Mouse (Mus musculus) 416B (cell line): ENCODE measurements around the gene Ndp.
A peak's percentile ranks its signal among the peaks of the same experiment; 100 is the strongest.

ENCODE experiments used
- DNase-seq: peaks from one replicate; pipeline ENCODE4 v3.0.0; 2011; ENCODE audit warnings: low read depth

Gene Ndp

GRCm38 (mm10) chrX:16911241-16911873 is at the start of gene Ndp:
Gene Ndp, minus strand, starts transcription at chrX:16911774.
- no peak for DNase-seq

- DNase-seq = peak; percentile 73
These were observed 43.2 kb upstream of the Ndp start for GRCm38 (mm10) chrX:16954767-16955166.

GRCm38 (mm10) chrX:16918006-16918405 is 6.4 kb upstream of the Ndp start:
- DNase-seq = no peak

DNA sequence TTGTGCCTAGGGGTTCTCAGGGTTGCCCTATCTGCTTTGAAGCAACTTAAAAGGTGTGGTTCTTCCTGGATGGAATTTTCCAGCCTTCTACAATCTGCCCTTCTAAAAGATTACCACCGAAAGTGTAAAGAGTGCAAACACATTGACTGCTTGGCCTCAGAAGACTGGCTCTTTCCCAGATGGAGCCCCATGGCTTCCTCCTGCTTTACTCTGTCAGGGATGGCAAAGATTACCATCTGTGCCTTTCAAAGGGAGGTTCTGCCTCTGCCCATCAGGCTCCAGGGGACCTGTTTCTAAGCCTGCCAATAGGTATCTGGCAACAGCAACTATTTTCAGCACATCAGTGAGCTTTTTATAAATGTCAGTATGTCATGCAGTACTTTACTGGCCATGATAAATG is 1.5 kb upstream of the Ndp start:
- DNase-seq = no peak

DNA sequence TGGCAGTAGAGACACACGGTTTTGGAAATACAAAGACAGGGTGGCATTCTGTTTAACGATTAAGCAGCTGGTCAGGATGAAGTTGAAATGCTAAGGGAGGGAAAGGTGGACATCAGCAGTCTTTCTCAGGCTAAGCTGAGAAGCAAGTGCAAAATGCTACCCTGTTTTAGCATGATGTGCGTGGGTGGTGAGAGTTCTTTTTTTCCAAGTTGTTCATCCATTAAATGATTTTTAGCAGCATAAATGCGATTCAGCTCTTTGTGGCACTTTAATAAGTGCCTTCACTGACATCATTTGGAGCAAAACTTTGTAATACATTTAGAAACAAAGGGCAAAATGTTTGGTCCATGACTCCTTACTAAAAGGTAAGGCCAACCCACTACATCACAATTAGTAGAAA is 337 bp upstream of the Ndp start:
- DNase-seq = no peak

- no peak for DNase-seq
These were observed 1.1 kb downstream of the Ndp start for GRCm38 (mm10) chrX:16910211-16911095.

DNA sequence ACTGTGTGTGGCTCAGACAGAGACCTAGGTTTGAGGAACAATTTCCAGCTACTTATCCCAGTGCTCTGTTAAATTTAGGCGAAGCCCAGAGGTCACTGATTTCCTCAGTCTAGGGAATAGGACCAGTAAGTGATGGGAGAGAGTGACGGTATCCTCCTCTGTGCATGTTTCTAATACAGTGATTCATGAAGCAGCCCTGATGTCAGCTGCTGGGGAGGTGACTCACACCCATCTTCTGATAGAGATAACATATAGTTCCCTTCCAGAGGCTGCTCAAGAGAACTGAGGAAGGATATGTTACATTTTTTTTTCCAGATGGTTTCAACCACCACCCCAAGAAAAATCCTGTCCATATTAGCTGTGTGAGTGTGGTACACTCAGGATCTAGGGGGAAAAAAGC is 2.9 kb downstream of the Ndp start:
- DNase-seq = peak; percentile 6

DNA sequence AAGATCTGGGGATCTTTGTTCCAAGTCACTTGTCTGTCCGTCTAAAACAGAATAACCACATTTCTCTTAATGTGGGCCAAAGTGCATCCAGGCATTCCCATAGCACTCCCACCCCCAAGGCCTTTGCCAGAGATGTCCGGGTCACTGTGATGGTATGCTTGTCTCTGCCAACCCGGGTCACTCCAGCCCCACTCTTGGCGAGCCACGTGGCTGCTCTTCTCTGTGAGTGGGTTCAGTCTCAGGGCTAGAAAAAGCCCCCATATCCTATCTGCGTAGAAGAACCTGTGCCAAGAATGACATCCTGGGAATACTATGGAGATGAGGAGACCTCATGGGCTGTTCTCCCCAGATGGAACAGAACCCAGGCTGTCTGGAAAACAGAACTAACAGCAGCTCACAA is 4.0 kb downstream of the Ndp start:
- DNase-seq = no peak

DNA sequence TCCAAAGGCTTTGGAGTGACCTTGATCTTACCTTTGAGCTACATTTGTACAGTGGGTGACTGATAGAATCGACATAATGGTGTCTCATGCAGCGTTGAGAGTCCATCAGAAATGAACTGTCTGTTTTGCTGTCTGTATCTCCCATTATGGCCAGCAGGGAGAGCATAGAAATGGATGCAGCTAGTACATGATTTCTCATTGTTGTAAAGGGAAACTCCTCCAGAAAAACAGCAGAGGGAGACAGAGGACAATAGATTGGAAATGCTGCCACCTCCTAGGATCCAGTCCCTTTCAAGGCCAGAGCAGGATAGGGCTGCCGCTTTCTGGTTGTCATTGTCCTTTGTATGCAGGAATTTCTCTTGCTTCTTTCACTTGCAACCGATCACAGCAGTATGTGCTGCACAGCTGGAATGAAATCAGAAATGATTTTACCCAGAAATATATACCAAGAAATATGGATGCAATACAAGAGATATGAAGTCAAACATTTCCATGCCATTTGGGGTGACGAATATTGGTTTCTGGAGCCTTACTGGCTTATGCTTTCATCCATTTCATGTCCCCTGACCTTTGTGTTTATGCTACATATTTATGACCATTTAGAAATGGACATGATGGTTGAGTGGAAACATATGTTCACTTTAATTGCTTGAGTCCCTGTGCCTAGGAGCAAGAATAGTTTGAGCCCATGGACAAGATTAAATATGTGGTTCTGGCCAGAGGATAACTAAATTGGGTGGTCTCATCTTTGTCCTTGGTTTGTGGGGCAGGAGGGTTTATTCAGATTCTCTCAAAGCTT is 17.0 kb downstream of the Ndp start:
- DNase-seq = peak; percentile 67

- no peak for DNase-seq
These were observed 43.8 kb downstream of the Ndp start for GRCm38 (mm10) chrX:16867640-16868314.

- DNase-seq = peak; percentile 26
These were observed 51.3 kb downstream of the Ndp start for GRCm38 (mm10) chrX:16860244-16860643.

GRCm38 (mm10) chrX:16846034-16846433 is 65.5 kb downstream of the Ndp start:
- DNase-seq = no peak

GRCm38 (mm10) chrX:16841443-16841842 is 70.1 kb downstream of the Ndp start:
- DNase-seq = no peak

- no peak for DNase-seq
These were observed 74.3 kb downstream of the Ndp start for GRCm38 (mm10) chrX:16837293-16837692.

DNA sequence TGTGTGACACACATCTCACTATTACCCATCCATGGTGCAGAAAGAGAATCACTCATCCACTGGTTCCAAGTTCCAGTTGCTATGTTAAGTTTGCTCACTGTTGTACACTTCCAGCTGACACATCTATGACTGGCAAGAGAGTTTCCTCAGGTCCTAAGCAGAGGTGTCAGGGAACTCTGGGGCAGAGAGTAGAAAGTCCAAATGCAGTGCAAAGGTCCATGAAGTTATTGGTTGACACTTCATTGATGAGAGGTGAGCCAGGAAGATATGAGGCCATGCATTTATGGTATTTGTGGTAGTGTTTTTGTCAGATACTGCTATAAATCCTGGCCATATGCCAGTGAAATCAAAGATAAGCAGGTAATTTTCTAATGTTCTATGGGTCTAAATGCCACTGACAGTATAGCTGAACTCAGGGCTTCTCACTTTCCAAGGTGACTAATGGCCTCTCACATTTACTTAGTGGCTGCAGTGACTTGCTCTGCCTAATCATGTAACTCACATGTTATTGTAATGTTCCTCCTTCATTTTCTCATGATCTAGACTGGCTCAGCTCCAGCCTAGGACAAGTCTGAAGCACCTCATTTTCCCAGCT is 75.0 kb downstream of the Ndp start:
- no peak for DNase-seq
